Mouse (Mus musculus) MEL (cell line): ENCODE measurements at regions not wholly inside any gene's neighbourhood (a gene's known extent, or its start where the extent isn't known, plus 50 kb on each side); places are given as distances from the start of the nearest gene placed in this dataset.

ENCODE experiments used
- CTCF ChIP-seq, 3 experiments: IDR thresholded peaks in 2 of 3; conservative IDR thresholded peaks in 1 of 3; 2 replicates each; pipeline ENCODE4 v1.5.1; 2011 to 2012; ENCODE audit warnings: low read length in 3 of 3, low read depth in 2 of 3, mild to moderate bottlenecking in 2 of 3, improper control_type of control experiment in 1 of 3, inconsistent platforms in 1 of 3, mixed read lengths in 1 of 3, moderate library complexity in 1 of 3; ENCODE audit not compliant: control insufficient read depth in 1 of 3, insufficient read depth in 1 of 3, poor library complexity in 1 of 3, severe bottlenecking in 1 of 3
- EP300 ChIP-seq, 2 experiments: IDR thresholded peaks; 2 replicates each; pipeline ENCODE4 v1.6.1; 2011; ENCODE audit warnings: improper control_type of control experiment in 2 of 2, low read length in 2 of 2, low read depth in 1 of 2, mild to moderate bottlenecking in 1 of 2
- GATA1 ChIP-seq: IDR thresholded peaks from 2 replicates; pipeline ENCODE4 v1.6.1; 2011; ENCODE audit warnings: low read depth, low read length, improper control_type of control experiment
- POLR2A ChIP-seq, 2 experiments: IDR thresholded peaks; 2 replicates each; pipeline ENCODE4 v1.6.1; 2011 to 2012; ENCODE audit warnings: low read length in 2 of 2, mild to moderate bottlenecking in 2 of 2, control low read depth in 1 of 2, improper control_type of control experiment in 1 of 2, low read depth in 1 of 2, moderate library complexity in 1 of 2; ENCODE audit not compliant: control insufficient read depth in 1 of 2, insufficient read depth in 1 of 2, poor library complexity in 1 of 2
- TAL1 ChIP-seq: IDR thresholded peaks from 2 replicates; pipeline ENCODE4 v1.6.1; 2012; ENCODE audit warnings: mild to moderate bottlenecking, inconsistent platforms, low read length, moderate library complexity, mixed read lengths

DNA sequence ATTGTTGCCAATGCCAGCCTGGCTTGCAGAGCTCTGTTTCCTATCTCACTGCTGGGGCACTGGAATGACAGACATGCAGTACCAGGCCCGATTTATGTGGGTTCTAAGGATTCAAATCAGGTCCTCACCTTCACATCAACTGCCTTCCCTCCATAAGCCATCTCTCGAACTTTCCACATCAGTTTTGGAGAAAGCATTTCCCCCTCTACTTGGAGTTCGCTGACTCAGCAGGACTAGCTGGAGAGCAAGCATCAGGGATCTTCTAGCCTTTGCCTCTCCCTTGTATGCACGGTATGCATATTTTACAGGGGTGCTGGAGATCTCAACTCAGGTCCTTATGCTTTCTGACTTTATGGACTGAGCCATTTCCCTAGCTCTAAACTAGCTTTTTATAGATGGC lies 118.7 kb upstream of the Gm11042 start:
- no peak for TF ChIP-seq EP300 (IDR thresholded peaks at IDR 0.05; ENCODE audit: low read depth in 1 of 2, low read length in 2 of 2)
- no peak for TF ChIP-seq GATA1
- TF ChIP-seq TAL1 = no peak
- no peak for TF ChIP-seq POLR2A (IDR thresholded peaks at IDR 0.05; ENCODE audit: control insufficient read depth in 1 of 2, insufficient read depth in 1 of 2, low read depth in 1 of 2, low read length in 2 of 2, poor library complexity in 1 of 2)
- no peak for TF ChIP-seq CTCF (IDR thresholded peaks at IDR 0.05 in 2 of 3, conservative IDR thresholded peaks at IDR 0.05 in 1 of 3; ENCODE audit: control insufficient read depth in 1 of 3, insufficient read depth in 1 of 3, low read depth in 2 of 3, low read length in 3 of 3, poor library complexity in 1 of 3, severe bottlenecking in 1 of 3)
